Mouse (Mus musculus) lung, postnatal 0 days (tissue): ENCODE results near the gene Man1a. TPM values are rescaled to one million over a fixed set of nuclear protein-coding genes. Genes with fewer than 3 reads are reported as not detected.
A peak's percentile ranks its signal among the peaks of the same experiment; 100 is the strongest.

Experiments
- ATAC-seq: fragments of 200-750 bp; cut with Nextera tagmentation; 2 replicates; pipeline ENCODE4 v1.8.0; 2017; ENCODE audit warnings: moderate library complexity
- DNase-seq: peaks from one replicate; pipeline ENCODE4 v3.0.0-alpha.2; 2016; ENCODE audit warnings: low spot score
- H3K27ac ChIP-seq: fragments of 300-500 bp; sonication (generic); 2 replicates; pipeline ENCODE4 v1.5.1; 2014; ENCODE audit warnings: antibody characterized with exemption, mild to moderate bottlenecking, low read length, mixed read lengths
- H3K27me3 ChIP-seq: fragments of 300-500 bp; sonication (generic); replicated peaks from 2 replicates; pipeline ENCODE4 v1.6.1; 2014; ENCODE audit warnings: low read length, mixed read lengths; ENCODE audit not compliant: insufficient read depth
- H3K36me3 ChIP-seq: fragments of 300-500 bp; sonication (generic); 2 replicates; pipeline ENCODE4 v1.6.1; 2014; ENCODE audit warnings: low read length, mixed read lengths; ENCODE audit not compliant: insufficient read depth
- H3K4me1 ChIP-seq: fragments of 300-500 bp; sonication (generic); 2 replicates; pipeline ENCODE4 v1.6.1; 2014; ENCODE audit warnings: antibody characterized with exemption, low read depth, low read length, mixed read lengths; ENCODE audit not compliant: insufficient read depth
- H3K4me2 ChIP-seq: fragments of 300-500 bp; sonication (generic); replicated peaks from 2 replicates; pipeline ENCODE4 v1.6.1; 2014; ENCODE audit warnings: low read depth, mild to moderate bottlenecking, low read length, moderate library complexity, mixed read lengths
- H3K4me3 ChIP-seq: fragments of 300-500 bp; sonication (generic); 2 replicates; pipeline ENCODE4 v1.5.1; 2014; ENCODE audit warnings: low read depth, low read length
- H3K9ac ChIP-seq: fragments of 300-500 bp; sonication (generic); replicated peaks from 2 replicates; pipeline ENCODE4 v1.6.1; 2014; ENCODE audit warnings: low read depth, mild to moderate bottlenecking
- H3K9me3 ChIP-seq: fragments of 300-500 bp; sonication (generic); 2 replicates; pipeline ENCODE4 v1.6.1; 2016; ENCODE audit warnings: low read length, mixed read lengths
- CTCF ChIP-seq: IDR thresholded peaks from 2 replicates; pipeline ENCODE4 v1.5.1; 2016; ENCODE audit warnings: antibody characterized with exemption, mild to moderate bottlenecking
- EP300 ChIP-seq: IDR thresholded peaks from 2 replicates; pipeline ENCODE4 v1.6.1; 2016; ENCODE audit warnings: antibody characterized with exemption, mild to moderate bottlenecking, control low read depth
- WGBS: fragments of 180-500 bp; shearing (Covaris S2); extraction: QIAGEN DNeasy Blood & Tissue Kit; methylation state at CpG from one replicate; pipeline ENCODE4 v1.1.7; 2014; 5-methylcytosine and 5-hydroxymethylcytosine counted together
- polyA plus RNA-seq: library from polyadenylated mRNA; unstranded; fragments of >200 nt; fragmentation: Nextera tagmentation; extraction: Ambion mirVana; gene quantifications from 2 replicates; pipeline ENCODE4 v1.2.1, GENCODE M21; 2015

Man1a gene
- polyA plus RNA-seq = 6.6 and 6.9 TPM in 2 replicates

DNA sequence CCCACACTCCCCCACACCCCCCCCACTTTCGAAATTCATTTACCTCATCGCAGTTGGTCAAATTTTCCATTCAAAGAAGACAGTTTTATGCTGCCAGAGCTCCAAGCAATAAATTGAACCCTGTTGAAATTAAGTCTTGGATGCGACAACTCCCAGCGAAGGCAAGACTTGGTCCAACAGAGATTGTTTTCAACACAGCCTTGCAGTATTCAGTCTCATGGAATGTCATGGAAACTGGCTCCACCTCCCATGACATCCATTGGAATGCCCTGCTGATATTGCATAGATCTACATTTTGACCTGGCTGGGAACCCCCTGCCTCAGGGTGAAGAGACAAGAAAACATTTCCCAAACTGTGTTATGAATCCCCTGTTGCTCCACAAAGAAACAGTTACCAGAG is at the start of gene Man1a:
TSS of gene Man1a (minus strand) at position 190 of the 400 bp plus-strand sequence.
- no peak for ATAC-seq
- peak; percentile 40 for DNase-seq
- H3K9ac ChIP-seq = peak within 1 kb of the TSS; percentile 63
- peak within 1 kb of the TSS; percentile 78 for H3K4me3 ChIP-seq
- H3K27ac ChIP-seq = peak within 1 kb of the TSS; percentile 54; the same call in 1 of the 2 replicates
- H3K36me3 ChIP-seq = no peaks in the 10 kb centered on the region
- H3K27me3 ChIP-seq = no peaks in the 10 kb centered on the region; the same call in 1 of the 2 replicates
- no peaks in the 10 kb centered on the region for H3K9me3 ChIP-seq
- peak within 1 kb of the TSS; percentile 99 for H3K4me2 ChIP-seq
- TF ChIP-seq EP300 (no peak), CTCF (no peak)
- H3K4me1 ChIP-seq = peaks cover 10% of the 10 kb centered on the region
- WGBS = 12% methylated on average over 4 of the region's 4 CpGs

DNA sequence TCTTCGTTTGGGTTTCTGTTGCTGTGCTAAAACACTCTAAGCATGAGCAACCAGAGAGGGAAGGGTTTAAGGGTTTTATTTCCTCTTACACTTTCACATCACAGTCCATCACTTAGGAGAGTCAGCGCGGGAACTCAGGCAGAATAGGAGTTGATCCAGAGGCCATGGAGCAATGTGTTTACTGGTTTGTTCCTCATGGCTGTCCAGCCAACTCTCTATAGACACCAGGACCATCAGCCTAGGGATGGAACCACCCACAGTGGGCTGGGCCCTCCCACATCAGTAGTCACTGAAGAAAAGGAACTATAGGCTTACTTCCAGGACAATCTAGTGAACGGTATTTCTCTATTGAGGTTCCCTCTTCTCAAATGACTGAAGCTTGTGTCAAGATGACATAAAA is 45.4 kb upstream of the Man1a start:
- no peak overlapping the region for H3K27ac ChIP-seq
- no peak overlapping the region for H3K9ac ChIP-seq
- TF ChIP-seq EP300 = no peak
- no peak for TF ChIP-seq CTCF
- H3K4me3 ChIP-seq = no peak overlapping the region
- H3K36me3 ChIP-seq = no peaks in the 10 kb centered on the region
- no peaks in the 10 kb centered on the region for H3K27me3 ChIP-seq
- H3K9me3 ChIP-seq = no peaks in the 10 kb centered on the region
- H3K4me2 ChIP-seq = no peak overlapping the region
- no peaks in the 10 kb centered on the region for H3K4me1 ChIP-seq
- ATAC-seq (no peak), DNase-seq (no peak)
- 86% methylated on average over 4 of the region's 4 CpGs for WGBS

DNA sequence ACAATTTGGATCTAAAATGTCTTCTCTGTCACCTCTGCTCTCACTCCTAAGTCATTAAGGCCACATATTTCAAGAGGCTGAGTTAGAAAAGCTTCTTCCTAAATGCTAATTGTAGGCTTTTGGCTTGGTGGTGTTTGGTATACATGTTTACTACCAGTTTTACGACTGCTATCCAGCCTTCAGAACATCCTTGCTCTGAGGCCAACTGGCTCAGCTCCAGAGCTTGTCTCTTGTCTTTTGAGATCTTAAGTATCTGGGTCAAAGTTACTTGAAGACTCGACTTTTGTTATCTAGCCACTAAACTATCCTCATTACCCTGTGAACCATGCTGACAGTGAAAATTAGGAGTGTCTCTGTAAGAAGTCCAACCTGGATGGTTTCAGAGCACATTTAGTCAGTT is 44.0 kb upstream of the Man1a start:
- Histone ChIP-seq H3K36me3 (no peaks in the 10 kb centered on the region), H3K27ac (no peak overlapping the region), H3K4me2 (no peak overlapping the region), H3K9me3 (no peaks in the 10 kb centered on the region), H3K4me3 (no peak overlapping the region), H3K4me1 (no peaks in the 10 kb centered on the region), H3K27me3 (no peaks in the 10 kb centered on the region), H3K9ac (no peak overlapping the region)
- TF ChIP-seq CTCF (no peak), EP300 (no peak)
- DNase-seq (no peak), ATAC-seq (no peak)
- 43% methylated on average over 2 of the region's 2 CpGs for WGBS

- TF ChIP-seq CTCF (no peak), EP300 (no peak)
- DNase-seq (peak; percentile 30), ATAC-seq (no peak)
- H3K4me1 ChIP-seq = no peaks in the 10 kb centered on the region
- no peak overlapping the region for H3K9ac ChIP-seq
- no peaks in the 10 kb centered on the region for H3K9me3 ChIP-seq
- H3K4me3 ChIP-seq = no peak overlapping the region
- no peaks in the 10 kb centered on the region for H3K36me3 ChIP-seq
- H3K4me2 ChIP-seq = no peak overlapping the region
- no peak overlapping the region for H3K27ac ChIP-seq
- WGBS = 57% methylated on average over 2 of the region's 2 CpGs
- no peaks in the 10 kb centered on the region for H3K27me3 ChIP-seq
Measured at GRCm38 (mm10) chr10:54119303-54119702, 42.9 kb upstream of the Man1a start.

- Histone ChIP-seq H3K27ac (no peak overlapping the region), H3K4me1 (no peaks in the 10 kb centered on the region), H3K4me3 (no peak overlapping the region), H3K9me3 (no peaks in the 10 kb centered on the region), H3K27me3 (no peaks in the 10 kb centered on the region), H3K4me2 (no peak overlapping the region), H3K36me3 (no peaks in the 10 kb centered on the region), H3K9ac (no peak overlapping the region)
- ATAC-seq = no peak
- 28% methylated on average over 4 of the region's 4 CpGs for WGBS
- no peak for DNase-seq
- TF ChIP-seq EP300 (no peak), CTCF (no peak)
Measured at GRCm38 (mm10) chr10:54118223-54118912, 42.0 kb upstream of the Man1a start.

DNA sequence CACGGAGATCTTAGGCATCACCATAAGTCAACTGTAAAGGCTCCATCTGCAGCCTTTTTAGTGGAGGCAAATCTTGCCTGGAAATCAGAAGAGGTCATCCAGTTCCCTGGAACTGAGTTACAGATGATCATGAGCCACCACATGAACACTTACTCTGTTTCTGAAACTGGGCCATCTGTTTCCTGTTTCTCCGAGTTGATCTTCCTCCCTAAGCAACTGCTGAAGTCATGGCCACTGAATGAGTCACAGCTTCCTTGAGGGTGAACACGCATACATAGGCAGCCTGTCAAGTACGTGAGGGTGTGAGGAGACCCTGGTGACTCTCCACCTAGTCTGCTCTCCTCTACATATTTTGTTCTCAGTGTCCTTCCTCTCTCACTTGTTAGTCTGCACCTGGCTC is 41.4 kb upstream of the Man1a start:
- Histone ChIP-seq H3K27ac (no peak overlapping the region), H3K4me3 (no peak overlapping the region), H3K27me3 (no peaks in the 10 kb centered on the region), H3K36me3 (no peaks in the 10 kb centered on the region), H3K9me3 (no peaks in the 10 kb centered on the region), H3K9ac (no peak overlapping the region), H3K4me2 (no peak overlapping the region), H3K4me1 (no peaks in the 10 kb centered on the region)
- peak; percentile 85 for TF ChIP-seq EP300
- no peak for TF ChIP-seq CTCF
- WGBS = 38% methylated on average over 4 of the region's 4 CpGs
- peak; percentile 94 for ATAC-seq
- DNase-seq = peak; percentile 85
